Mouse (Mus musculus): Measurements from ENCODE around the gene Agtr1a. TPM values are rescaled to one million over a fixed set of nuclear protein-coding genes. Genes with fewer than 3 reads are reported as not detected.
A peak's percentile ranks its signal among the peaks of the same experiment; 100 is the strongest.

The Agtr1a gene
- polyA plus RNA-seq, 1 experiment from 2014 or later: 2.0 TPM

DNA sequence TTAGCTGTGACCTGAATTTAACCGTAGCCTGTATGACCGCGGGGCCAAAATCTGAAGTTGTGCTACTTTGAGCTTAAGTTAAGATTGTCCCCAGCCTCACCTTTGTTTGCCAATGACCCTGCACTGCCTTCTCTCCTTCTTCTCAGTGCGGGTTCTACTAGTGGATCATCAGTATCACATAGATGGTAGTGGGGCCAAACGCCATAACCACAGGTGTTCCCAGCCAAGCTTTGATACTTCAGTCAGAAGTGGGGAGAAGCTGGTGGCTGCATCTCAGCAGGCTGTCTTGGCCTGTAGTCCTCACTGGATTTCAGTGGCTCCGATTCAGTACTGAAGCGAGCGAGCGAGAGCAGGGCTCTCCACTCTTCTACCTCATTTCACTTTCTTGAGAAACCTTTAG is 672 bp downstream of the Agtr1a start:
- Histone ChIP-seq H3K4me3 (ENCODE audit: low read depth, low read length) (peak overlapping the region; percentile 51), H3K4me1 (ENCODE audit: insufficient read depth) (no peaks in the 10 kb centered on the region), H3K27ac (ENCODE audit: low read depth) (no peak overlapping the region), H3K4me2 (peak overlapping the region; percentile 95), H3K9ac (peak overlapping the region; percentile 50), H3K36me3 (ENCODE audit: insufficient read depth) (no peaks in the 10 kb centered on the region), H3K27me3 (ENCODE audit: insufficient read depth, low read length) (no peaks in the 10 kb centered on the region), H3K9me3 (ENCODE audit: low read depth, low read length) (no peaks in the 10 kb centered on the region)
- TF ChIP-seq CTCF (IDR thresholded peaks at IDR 0.05; ENCODE audit: low read depth): no peak
- ATAC-seq (ENCODE audit: insufficient read depth) (no peak), DNase-seq (no peak)
- WGBS: 21% methylated on average over 9 of the region's 9 CpGs

DNA sequence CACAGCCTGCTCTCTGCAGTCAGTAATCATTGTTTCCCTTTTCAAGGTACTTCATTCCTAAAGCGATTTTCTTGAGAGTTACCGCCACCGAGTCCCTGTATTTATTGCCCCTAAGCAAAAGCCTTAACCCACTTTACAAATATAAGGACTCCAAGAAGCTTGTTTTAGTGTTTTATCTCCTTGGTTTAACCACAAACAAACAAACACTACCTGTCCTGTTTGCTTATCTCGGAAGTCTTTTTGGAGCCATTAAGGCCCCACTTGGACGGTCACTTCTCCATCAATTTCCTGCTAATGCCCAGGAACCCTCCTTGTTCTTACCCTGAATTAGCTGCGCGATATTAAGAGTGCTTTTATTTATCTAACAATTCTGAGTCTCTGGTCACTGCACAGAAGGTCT is 1.4 kb downstream of the Agtr1a start:
- ATAC-seq (ENCODE audit: insufficient read depth) (no peak), DNase-seq (no peak)
- H3K27ac ChIP-seq (ENCODE audit: low read depth): no peak overlapping the region
- no peak for TF ChIP-seq CTCF (IDR thresholded peaks at IDR 0.05; ENCODE audit: low read depth)
- no peaks in the 10 kb centered on the region for H3K27me3 ChIP-seq (ENCODE audit: insufficient read depth, low read length)
- H3K9ac ChIP-seq: no peak overlapping the region
- no peak overlapping the region for H3K4me3 ChIP-seq (ENCODE audit: low read depth, low read length)
- no peak overlapping the region; the same call in 1 of the 2 replicates for H3K4me2 ChIP-seq
- H3K9me3 ChIP-seq (ENCODE audit: low read depth, low read length): no peaks in the 10 kb centered on the region
- no peaks in the 10 kb centered on the region for H3K4me1 ChIP-seq (ENCODE audit: insufficient read depth)
- no peaks in the 10 kb centered on the region for H3K36me3 ChIP-seq (ENCODE audit: insufficient read depth)
- 64% methylated on average over 7 of the region's 7 CpGs for WGBS

- Histone ChIP-seq H3K9me3 (ENCODE audit: low read depth, low read length) (no peaks in the 10 kb centered on the region), H3K4me1 (ENCODE audit: insufficient read depth) (no peaks in the 10 kb centered on the region), H3K4me2 (no peak overlapping the region), H3K9ac (no peak overlapping the region), H3K4me3 (ENCODE audit: low read depth, low read length) (no peak overlapping the region), H3K36me3 (ENCODE audit: insufficient read depth) (no peaks in the 10 kb centered on the region), H3K27me3 (ENCODE audit: insufficient read depth, low read length) (no peaks in the 10 kb centered on the region), H3K27ac (ENCODE audit: low read depth) (no peak overlapping the region)
- 77% methylated on average over 5 of the region's 5 CpGs for WGBS
- DNase-seq (no peak), ATAC-seq (ENCODE audit: insufficient read depth) (no peak)
- TF ChIP-seq CTCF (IDR thresholded peaks at IDR 0.05; ENCODE audit: low read depth): no peak
Measured at GRCm38 (mm10) chr13:30338576-30338975, 2.3 kb downstream of the Agtr1a start.

- no peak overlapping the region for H3K4me2 ChIP-seq
- no peak overlapping the region for H3K4me3 ChIP-seq (ENCODE audit: low read depth, low read length)
- DNase-seq (no peak), ATAC-seq (ENCODE audit: insufficient read depth) (no peak)
- H3K27me3 ChIP-seq (ENCODE audit: insufficient read depth, low read length): no peaks in the 10 kb centered on the region
- no peaks in the 10 kb centered on the region for H3K4me1 ChIP-seq (ENCODE audit: insufficient read depth)
- H3K36me3 ChIP-seq (ENCODE audit: insufficient read depth): no peaks in the 10 kb centered on the region
- H3K9me3 ChIP-seq (ENCODE audit: low read depth, low read length): no peaks in the 10 kb centered on the region
- H3K27ac ChIP-seq (ENCODE audit: low read depth): no peak overlapping the region
- no peak overlapping the region for H3K9ac ChIP-seq
- no peak for TF ChIP-seq CTCF (IDR thresholded peaks at IDR 0.05; ENCODE audit: low read depth)
- 69% methylated on average over 8 of the region's 8 CpGs for WGBS
Measured at GRCm38 (mm10) chr13:30339927-30340326, 3.7 kb downstream of the Agtr1a start.

GRCm38 (mm10) chr13:30341987-30342898 is 6.0 kb downstream of the Agtr1a start:
- no peak for TF ChIP-seq CTCF (IDR thresholded peaks at IDR 0.05; ENCODE audit: low read depth)
- Histone ChIP-seq H3K27ac (ENCODE audit: low read depth) (no peak overlapping the region), H3K9ac (no peak overlapping the region), H3K4me3 (ENCODE audit: low read depth, low read length) (no peak overlapping the region), H3K36me3 (ENCODE audit: insufficient read depth) (no peaks in the 10 kb centered on the region), H3K27me3 (ENCODE audit: insufficient read depth, low read length) (no peaks in the 10 kb centered on the region), H3K4me1 (ENCODE audit: insufficient read depth) (no peaks in the 10 kb centered on the region), H3K9me3 (ENCODE audit: low read depth, low read length) (no peaks in the 10 kb centered on the region), H3K4me2 (no peak overlapping the region)
- DNase-seq (peak; percentile 34), ATAC-seq (ENCODE audit: insufficient read depth) (no peak)
- WGBS: 80% methylated on average over 19 of the region's 19 CpGs

DNA sequence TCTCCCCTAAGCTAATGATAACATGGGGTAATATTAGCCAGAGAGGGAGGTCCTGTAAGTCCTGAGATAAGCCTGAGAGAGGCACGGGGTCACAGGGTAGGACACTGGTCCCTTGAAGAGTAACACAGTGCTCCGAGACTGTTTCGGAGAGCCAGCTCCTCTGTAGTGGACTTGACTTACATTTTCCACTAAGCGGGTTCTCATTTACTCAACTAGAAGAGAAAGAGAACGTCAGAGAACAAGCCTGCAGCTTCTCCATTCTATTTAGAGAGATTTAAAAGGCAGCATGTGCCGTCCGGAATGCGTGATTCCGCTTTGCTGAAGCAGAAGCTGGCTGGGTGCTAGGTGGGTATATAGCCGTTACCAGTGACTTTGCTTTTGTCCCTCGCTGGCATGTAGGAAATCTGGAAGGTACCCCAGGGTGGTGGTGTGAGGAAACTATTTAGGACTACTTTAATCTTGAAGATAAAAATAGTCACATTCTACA is 9.2 kb downstream of the Agtr1a start:
- no peak overlapping the region for H3K9ac ChIP-seq
- no peaks in the 10 kb centered on the region for H3K9me3 ChIP-seq (ENCODE audit: low read depth, low read length)
- no peak overlapping the region for H3K4me2 ChIP-seq
- no peak for ATAC-seq (ENCODE audit: insufficient read depth)
- H3K36me3 ChIP-seq (ENCODE audit: insufficient read depth): no peaks in the 10 kb centered on the region
- DNase-seq: no peak
- no peaks in the 10 kb centered on the region for H3K4me1 ChIP-seq (ENCODE audit: insufficient read depth)
- no peak overlapping the region for H3K27ac ChIP-seq (ENCODE audit: low read depth)
- WGBS: 74% methylated on average over 11 of the region's 11 CpGs
- no peak overlapping the region for H3K4me3 ChIP-seq (ENCODE audit: low read depth, low read length)
- no peaks in the 10 kb centered on the region for H3K27me3 ChIP-seq (ENCODE audit: insufficient read depth, low read length)
- no peak for TF ChIP-seq CTCF (IDR thresholded peaks at IDR 0.05; ENCODE audit: low read depth)

- Histone ChIP-seq H3K4me1 (ENCODE audit: insufficient read depth) (no peaks in the 10 kb centered on the region), H3K9ac (no peak overlapping the region), H3K36me3 (ENCODE audit: insufficient read depth) (no peaks in the 10 kb centered on the region), H3K4me2 (no peak overlapping the region), H3K27me3 (ENCODE audit: insufficient read depth, low read length) (no peaks in the 10 kb centered on the region), H3K27ac (ENCODE audit: low read depth) (no peak overlapping the region), H3K9me3 (ENCODE audit: low read depth, low read length) (no peaks in the 10 kb centered on the region), H3K4me3 (ENCODE audit: low read depth, low read length) (no peak overlapping the region)
- DNase-seq (no peak), ATAC-seq (ENCODE audit: insufficient read depth) (no peak)
- WGBS: 73% methylated on average over 4 of the region's 4 CpGs
- no peak for TF ChIP-seq CTCF (IDR thresholded peaks at IDR 0.05; ENCODE audit: low read depth)
Measured at GRCm38 (mm10) chr13:30346881-30347280, 10.6 kb downstream of the Agtr1a start.

Data from lung, embryonic 14.5 days (tissue).